Mouse (Mus musculus) cortical plate, adult 2 months (tissue): ENCODE results near the gene 2900026A02Rik.

Experiments used
- CTCF ChIP-seq: fragments of 200-500 bp; IDR thresholded peaks from 2 replicates; pipeline ENCODE4 v1.5.1; 2011; ENCODE audit warnings: mild to moderate bottlenecking, control low read depth, low read length; ENCODE audit not compliant: insufficient read depth; ENCODE audit errors: extremely low read depth
- POLR2A ChIP-seq: fragments of 200-500 bp; IDR thresholded peaks from 2 replicates; pipeline ENCODE4 v1.6.1; 2011; ENCODE audit warnings: mild to moderate bottlenecking, low read length, control low read depth; ENCODE audit not compliant: insufficient read depth; ENCODE audit errors: extremely low read depth

DNA sequence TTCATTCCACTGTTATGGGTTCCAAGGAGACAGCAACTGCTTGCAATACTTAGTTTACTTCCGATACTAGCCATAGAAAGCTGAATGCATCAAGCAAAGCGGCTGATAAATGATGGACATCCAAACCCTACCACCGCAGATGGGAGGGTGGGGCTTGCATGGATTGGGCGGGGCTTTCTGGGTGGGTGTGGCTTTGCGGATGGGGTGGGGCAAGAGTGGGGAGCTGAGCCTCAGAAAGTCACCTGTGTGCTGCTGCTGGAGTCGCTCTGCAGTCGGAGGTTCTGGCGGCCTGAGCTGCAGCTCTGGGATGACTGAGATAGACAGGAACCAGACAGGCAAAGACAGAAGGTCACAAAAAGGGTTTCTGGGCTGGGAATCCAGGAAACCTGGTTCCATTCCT lies 44.6 kb upstream of the 2900026A02Rik start:
- TF ChIP-seq CTCF (no peak), POLR2A (no peak)
